In genomic region chr19:25407185-25407886, GRCm38 (mm10) we compare ENCODE assay signal across 9 mouse cellular contexts.
DNase-seq lines count a peak whose midpoint lies in the region; ATAC-seq lines count a peak whose summit lies in the region.
"Had no signal": no experiment of that assay in that cellular context is flagged by ENCODE, and none has a peak within 500 bp of the region (broad histone marks: within the 10 kb centered on the region; RNA-seq: fewer than 3 reads in every experiment).

No protein-coding gene starts in this region.

- 4% methylated on average over 10 of the region's 10 CpGs for WGBS in heart, embryonic 12.5 days
- 10% methylated on average over 10 of the region's 10 CpGs for WGBS in embryonic facial prominence, embryonic 11.5 days
- WGBS in intestine, embryonic 15.5 days, result 9% methylated on average over 10 of the region's 10 CpGs
- 24% methylated on average over 10 of the region's 10 CpGs for WGBS in midbrain, embryonic 13.5 days

- intact Hi-C loops in heart, postnatal 10 days (cut with DNase I), result no loop called here

- H3K9ac ChIP-seq in heart, embryonic 12.5 days, result peak overlapping the region; percentile 91
- H3K9ac ChIP-seq in embryonic facial prominence, embryonic 11.5 days (replicated peaks; ENCODE audit: low read length), result peak overlapping the region; percentile 70
- peak overlapping the region; percentile 43 for H3K9ac ChIP-seq in intestine, embryonic 15.5 days
- no peak overlapping the region; the same call in 1 of the 2 replicates for H3K9ac ChIP-seq in midbrain, embryonic 13.5 days (replicated peaks)

- peak; percentile 4; the same call in 1 of the 2 replicates for ATAC-seq in heart, embryonic 12.5 days (ENCODE audit: insufficient number of reproducible peaks, low FRiP score)
- ATAC-seq in embryonic facial prominence, embryonic 11.5 days (replicated peaks; ENCODE audit: insufficient number of reproducible peaks, low FRiP score, low TSS enrichment, low read depth), result no peak
- no peak; the same call in 1 of the 2 replicates for ATAC-seq in intestine, embryonic 15.5 days
- ATAC-seq in midbrain, embryonic 13.5 days, result no peak
- ATAC-seq in granulocyte monocyte progenitor cell, adult 5-6 weeks (replicated peaks; ENCODE audit: poor library complexity, severe bottlenecking), result no peak

- H3K9me3 ChIP-seq in heart, embryonic 12.5 days (replicated peaks), result no peaks in the 10 kb centered on the region
- H3K9me3 ChIP-seq in embryonic facial prominence, embryonic 11.5 days (replicated peaks; ENCODE audit: control insufficient read depth, low read length), result no peaks in the 10 kb centered on the region
- no peaks in the 10 kb centered on the region for H3K9me3 ChIP-seq in intestine, embryonic 15.5 days
- H3K9me3 ChIP-seq in midbrain, embryonic 13.5 days, result no peaks in the 10 kb centered on the region

- H3K4me3 ChIP-seq in heart, embryonic 12.5 days, result peak overlapping the region; percentile 61
- peak overlapping the region; percentile 42 for H3K4me3 ChIP-seq in embryonic facial prominence, embryonic 11.5 days (ENCODE audit: low read depth, low read length)
- peak overlapping the region; percentile 41 for H3K4me3 ChIP-seq in intestine, embryonic 15.5 days (replicated peaks)
- H3K4me3 ChIP-seq in midbrain, embryonic 13.5 days (replicated peaks), result peak overlapping the region; percentile 40

- peaks cover 34% of the 10 kb centered on the region for H3K36me3 ChIP-seq in heart, embryonic 12.5 days
- peaks cover 4% of the 10 kb centered on the region; the same call in 1 of the 2 replicates for H3K36me3 ChIP-seq in embryonic facial prominence, embryonic 11.5 days (replicated peaks; ENCODE audit: control insufficient read depth, insufficient read depth, low read depth, low read length)
- H3K36me3 ChIP-seq in intestine, embryonic 15.5 days, result peaks cover 10% of the 10 kb centered on the region
- H3K36me3 ChIP-seq in midbrain, embryonic 13.5 days, result peaks cover 16% of the 10 kb centered on the region

- peak overlapping the region; percentile 99 for H3K27ac ChIP-seq in heart, embryonic 12.5 days (ENCODE audit: poor library complexity, severe bottlenecking)
- H3K27ac ChIP-seq in embryonic facial prominence, embryonic 11.5 days (replicated peaks; ENCODE audit: low read depth, low read length), result peak overlapping the region; percentile 87
- peak overlapping the region; percentile 70 for H3K27ac ChIP-seq in intestine, embryonic 15.5 days
- no peak overlapping the region for H3K27ac ChIP-seq in midbrain, embryonic 13.5 days

- H3K4me1 ChIP-seq in heart, embryonic 12.5 days (replicated peaks), result peaks cover 79% of the 10 kb centered on the region
- H3K4me1 ChIP-seq in embryonic facial prominence, embryonic 11.5 days (ENCODE audit: control insufficient read depth, insufficient read depth, low read length), result peaks cover 2% of the 10 kb centered on the region; the same call in 1 of the 2 replicates
- H3K4me1 ChIP-seq in intestine, embryonic 15.5 days (replicated peaks), result peaks cover 14% of the 10 kb centered on the region; the same call in 1 of the 2 replicates
- H3K4me1 ChIP-seq in midbrain, embryonic 13.5 days (replicated peaks), result peaks cover 16% of the 10 kb centered on the region

- peak overlapping the region; percentile 91 for H3K4me2 ChIP-seq in heart, embryonic 12.5 days
- H3K4me2 ChIP-seq in embryonic facial prominence, embryonic 11.5 days (ENCODE audit: low read depth, low read length), result peak overlapping the region; percentile 93
- peak overlapping the region; percentile 73 for H3K4me2 ChIP-seq in intestine, embryonic 15.5 days (replicated peaks)
- H3K4me2 ChIP-seq in midbrain, embryonic 13.5 days (replicated peaks), result peak overlapping the region; percentile 76

- DNase-seq in heart, postnatal 10 days, result no peak
- peak; percentile 65 for DNase-seq in embryonic facial prominence, embryonic 11.5 days (ENCODE audit: low spot score)
- no peak for DNase-seq in urinary bladder, postnatal 10 days (ENCODE audit: low spot score)
- DNase-seq in left cerebral cortex, adult 11 months (ENCODE audit: low spot score), result no peak

- no peaks in the 10 kb centered on the region for H3K27me3 ChIP-seq in heart, embryonic 12.5 days (replicated peaks)
- H3K27me3 ChIP-seq in embryonic facial prominence, embryonic 11.5 days (ENCODE audit: control insufficient read depth, insufficient read depth, low read length), result no peaks in the 10 kb centered on the region
- H3K27me3 ChIP-seq in intestine, embryonic 15.5 days (replicated peaks), result no peaks in the 10 kb centered on the region
- peaks cover 38% of the 10 kb centered on the region for H3K27me3 ChIP-seq in midbrain, embryonic 13.5 days
- H3K27me3 ChIP-seq: CH12.LX had no signal
